Mouse (Mus musculus): ENCODE measurements around the gene Vmn2r65. TPM values are rescaled to one million over a fixed set of nuclear protein-coding genes. Genes with fewer than 3 reads are reported as not detected.

Gene Vmn2r65
- total RNA-seq (2015), result not detected in 2 replicates
- total RNA-seq (2017), result not detected in 2 replicates

GRCm38 (mm10) chr7:84964015-84964414, at the start of gene Vmn2r65:
Gene Vmn2r65 (minus strand): TSS chr7:84964115.
- ATAC-seq (replicated peaks; ENCODE audit: poor library complexity), result no peak

GRCm38 (mm10) chr7:85012168-85012567, 48.3 kb upstream of the Vmn2r65 start, which contains the start of gene Vmn2r66:
Gene Vmn2r66 (minus strand): TSS chr7:85012268.
- no peak for ATAC-seq (replicated peaks; ENCODE audit: poor library complexity)

- ATAC-seq (replicated peaks; ENCODE audit: poor library complexity), result no peak
Measured at GRCm38 (mm10) chr7:84996694-84997093, 32.8 kb upstream of the Vmn2r65 start.

Other genes starting within 250 kb of the Vmn2r65 start
- not detected in 2 replicates for gene Olfr291, start 110.6 kb downstream of the Vmn2r65 start, total RNA-seq (2015)
- not detected in 2 replicates for gene Olfr291, start 110.6 kb downstream of the Vmn2r65 start, total RNA-seq (2017)
- gene Vmn2r66, start 48.2 kb upstream of the Vmn2r65 start, total RNA-seq (2015), result not detected in 2 replicates
- not detected in 2 replicates for gene Vmn2r66, start 48.2 kb upstream of the Vmn2r65 start, total RNA-seq (2017)
- gene Vmn2r67, start 191.9 kb upstream of the Vmn2r65 start, total RNA-seq (2015), result not detected in 2 replicates
- not detected in 2 replicates for gene Vmn2r67, start 191.9 kb upstream of the Vmn2r65 start, total RNA-seq (2017)